Mouse (Mus musculus): ENCODE results near the gene Rdh16f1.

DNA sequence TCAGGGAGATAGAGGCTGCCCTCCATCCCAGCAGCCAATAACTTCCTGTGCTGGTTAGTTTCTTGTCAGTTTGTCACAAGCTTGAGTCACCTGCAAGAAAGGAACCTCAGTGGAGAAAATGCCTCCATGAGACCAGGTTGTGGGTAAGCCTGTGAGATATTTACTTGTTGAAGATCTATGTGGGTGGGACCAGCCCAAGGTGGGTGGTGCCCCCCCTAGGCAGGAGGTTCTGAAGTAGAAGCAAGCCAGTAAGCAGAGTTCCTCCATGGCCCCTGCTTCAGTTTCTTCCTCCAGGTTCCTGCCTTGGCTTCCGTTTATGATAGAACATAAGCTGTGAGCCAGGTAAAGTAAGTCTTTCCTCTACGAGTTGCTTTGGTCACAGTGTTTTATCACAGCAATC is 23.3 kb upstream of the Rdh16f1 start:
- no peak for TF ChIP-seq CTCF (IDR thresholded peaks at IDR 0.05; ENCODE audit: control insufficient read depth, insufficient read depth, insufficient replicate concordance, low read depth, low read length)
- TF ChIP-seq POLR2A (IDR thresholded peaks at IDR 0.05; ENCODE audit: control insufficient read depth, low read depth, low read length), result no peak

All from testis, adult 2 months (tissue).